Mouse (Mus musculus) heart, adult 18-20 months (tissue): ENCODE measurements around the gene Obsl1. TPM values are rescaled to one million over a fixed set of nuclear protein-coding genes. Genes with fewer than 3 reads are reported as not detected.

Experiments used
- total RNA-seq, 2 experiments: library from RNA; stranded (reverse); gene quantifications; 2 replicates each; pipeline ENCODE4 v1.2.3; 2021

Gene Obsl1
- total RNA-seq, 2 experiments from 2014 or later, result 107 to 108 TPM

Other genes with a start within 250 kb of the Obsl1 start
- gene Ptprn, start 241.9 kb downstream of the Obsl1 start, total RNA-seq, result 1 to 10 TPM; 1.2 to 2.0 TPM
- not detected for gene Resp18, start 228.0 kb downstream of the Obsl1 start, total RNA-seq
- gene Dnpep, start 188.5 kb downstream of the Obsl1 start, total RNA-seq, result 10 to 100 TPM; 80.9 to 88.3 TPM
- 1,000 to 10,000 TPM; 1,347 to 1,386 TPM for gene Des, start 146.1 kb downstream of the Obsl1 start, total RNA-seq
- 100 to 1,000 TPM; 115 TPM for gene Speg, start 131.2 kb downstream of the Obsl1 start, total RNA-seq
- 10 to 100 TPM; 34.5 to 38.2 TPM for gene Gmppa, start 70.5 kb downstream of the Obsl1 start, total RNA-seq
- gene Asic4, start 56.0 kb downstream of the Obsl1 start, total RNA-seq, result not detected
- 10 to 100 TPM; 22.0 to 22.4 TPM for gene Chpf, start 27.1 kb downstream of the Obsl1 start, total RNA-seq
- under 1 TPM; 0.30 to 0.46 TPM for gene Tmem198, start 26.9 kb downstream of the Obsl1 start, total RNA-seq
- 1 to 10 TPM; 3.0 to 3.1 TPM for gene Inha, start 625 bp upstream of the Obsl1 start, total RNA-seq
- 10 to 100 TPM in 1 of 2 experiments, 1 to 10 TPM in 1; 6.6 to 10.9 TPM for gene Stk11ip, start 15.1 kb upstream of the Obsl1 start, total RNA-seq
- 100 to 1,000 TPM; 249 to 266 TPM for gene Slc4a3, start 39.8 kb upstream of the Obsl1 start, total RNA-seq